Mouse (Mus musculus): Measurements from ENCODE around the gene Foxred1.

DNA sequence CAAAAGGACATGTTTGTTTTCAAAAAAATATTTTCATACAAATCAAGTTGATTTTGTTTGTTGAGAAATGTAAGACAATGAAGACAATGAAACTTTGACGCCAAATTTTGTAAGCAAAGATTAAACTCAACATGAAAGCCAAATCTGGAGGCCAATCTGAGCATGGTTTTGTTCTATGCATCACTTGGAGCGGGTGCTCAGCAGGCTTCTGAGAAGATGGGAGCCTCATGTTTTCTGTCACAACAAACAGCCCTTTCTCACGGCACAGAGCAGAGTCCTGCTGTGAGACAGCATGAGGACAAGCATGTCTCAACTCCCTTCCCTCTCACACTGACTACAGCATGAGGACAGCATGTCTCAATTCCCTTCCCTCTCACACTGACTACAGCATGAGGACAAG is 25.1 kb upstream of the Foxred1 start:
- TF ChIP-seq CTCF (IDR thresholded peaks at IDR 0.05 in 2 of 3, conservative IDR thresholded peaks at IDR 0.05 in 1 of 3; ENCODE audit: control insufficient read depth in 1 of 3, insufficient read depth in 1 of 3, low read depth in 2 of 3, low read length in 3 of 3, poor library complexity in 1 of 3, severe bottlenecking in 1 of 3) (no peak), RCOR1 (IDR thresholded peaks at IDR 0.05; ENCODE audit: low read depth, low read length) (no peak), POLR2A (IDR thresholded peaks at IDR 0.05; ENCODE audit: control insufficient read depth in 1 of 2, insufficient read depth in 1 of 2, low read depth in 1 of 2, low read length in 2 of 2, poor library complexity in 1 of 2) (no peak), E2F4 (IDR thresholded peaks at IDR 0.05; ENCODE audit: borderline replicate concordance, low read depth, low read length) (no peak), TAL1 (IDR thresholded peaks at IDR 0.05; ENCODE audit: low read length) (no peak), KAT2A (conservative IDR thresholded peaks at IDR 0.05; ENCODE audit: low read depth, low read length) (no peak), MAX (IDR thresholded peaks at IDR 0.05; ENCODE audit: low read length) (no peak), ZKSCAN1 (IDR thresholded peaks at IDR 0.05; ENCODE audit: low read depth, low read length) (no peak), USF1 (IDR thresholded peaks at IDR 0.05; ENCODE audit: low read depth, low read length) (no peak), ELF1 (IDR thresholded peaks at IDR 0.05; ENCODE audit: low read depth, low read length) (no peak), CHD1 (IDR thresholded peaks at IDR 0.05; ENCODE audit: low read depth, low read length) (no peak), SIN3A (IDR thresholded peaks at IDR 0.05; ENCODE audit: low read length) (no peak), TBP (IDR thresholded peaks at IDR 0.05; ENCODE audit: low read depth, low read length) (no peak)
